Mouse (Mus musculus) monocyte, adult 2 months (primary cell): ENCODE measurements around the gene Gm20547.
"Not testable (repeated sequence)": the region's sequence is repeated elsewhere in the genome, so short reads cannot be mapped to it uniquely, and the experiment has no call there.

Source experiments
- DNase-seq, 2 experiments: peaks; one replicate each; pipeline ENCODE4 v3.0.0; 2022; ENCODE audit warnings: low spot score in 2 of 2, low read depth in 1 of 2

The Gm20547 gene

GRCm38 (mm10) chr17:34881683-34882310 lies at the start of gene Gm20547:
Gene Gm20547 (minus strand): TSS chr17:34882042.
- no peak for DNase-seq

GRCm38 (mm10) chr17:34931061-34931734 lies 49.4 kb upstream of the Gm20547 start, which contains the start of gene Neu1:
Gene Neu1 (plus strand): TSS chr17:34931253.
- peak; percentile 94 for DNase-seq

- DNase-seq, result no peak
Measured at GRCm38 (mm10) chr17:34928841-34929240, 47.0 kb upstream of the Gm20547 start.

GRCm38 (mm10) chr17:34927306-34928019 lies 45.6 kb upstream of the Gm20547 start:
- no peak for DNase-seq

GRCm38 (mm10) chr17:34924258-34924657 lies 42.4 kb upstream of the Gm20547 start:
- DNase-seq, result no peak

GRCm38 (mm10) chr17:34922939-34923338 lies 41.1 kb upstream of the Gm20547 start:
- no peak for DNase-seq

GRCm38 (mm10) chr17:34917188-34917587 lies 35.3 kb upstream of the Gm20547 start:
- no peak for DNase-seq

GRCm38 (mm10) chr17:34916316-34916715 lies 34.5 kb upstream of the Gm20547 start:
- DNase-seq, result no peak

- DNase-seq, result no peak
Measured at GRCm38 (mm10) chr17:34915410-34915831, 33.6 kb upstream of the Gm20547 start.

- no peak for DNase-seq
Measured at GRCm38 (mm10) chr17:34913930-34914665, 32.3 kb upstream of the Gm20547 start, which contains the start of gene Slc44a4. Gene Slc44a4 (plus strand): TSS chr17:34914466.

- peak in 1 of 2 experiments; percentile 66 for DNase-seq
Measured at GRCm38 (mm10) chr17:34911945-34912351, 30.1 kb upstream of the Gm20547 start.

- no peak for DNase-seq
Measured at GRCm38 (mm10) chr17:34910982-34911381, 29.1 kb upstream of the Gm20547 start.

GRCm38 (mm10) chr17:34902895-34903294 lies 21.1 kb upstream of the Gm20547 start:
- DNase-seq, result no peak

GRCm38 (mm10) chr17:34901948-34902347 lies 20.1 kb upstream of the Gm20547 start:
- not testable (repeated sequence) for DNase-seq

- DNase-seq, result not testable (repeated sequence)
Measured at GRCm38 (mm10) chr17:34900826-34901225, 19.0 kb upstream of the Gm20547 start.

GRCm38 (mm10) chr17:34899890-34900243 lies 18.0 kb upstream of the Gm20547 start:
- no peak for DNase-seq

GRCm38 (mm10) chr17:34899053-34899889 lies 17.4 kb upstream of the Gm20547 start:
- DNase-seq, result peak in 1 of 2 experiments; percentile 32

GRCm38 (mm10) chr17:34898706-34899052 lies 16.8 kb upstream of the Gm20547 start:
- DNase-seq, result no peak

- DNase-seq, result peak; percentile 22 to 51
Measured at GRCm38 (mm10) chr17:34898160-34898586, 16.3 kb upstream of the Gm20547 start, which contains the start of the genes C2 and Ehmt2. Gene C2 (minus strand): TSS chr17:34898265. Gene Ehmt2 (plus strand): TSS chr17:34898469.
